Mouse (Mus musculus): ENCODE results near the gene Col6a1.

GRCm38 (mm10) chr10:76699816-76700215, 26.2 kb downstream of the Col6a1 start:
- TF ChIP-seq GATA1 (IDR thresholded peaks at IDR 0.05; ENCODE audit: low read length): no peak
- TF ChIP-seq TAL1 (IDR thresholded peaks at IDR 0.05; ENCODE audit: low read length): no peak
